Mouse (Mus musculus) G1E-ER4 (cell line): Measurements from ENCODE around the gene Jsrp1. TPM values are rescaled to one million over a fixed set of nuclear protein-coding genes. Genes with fewer than 3 reads are reported as not detected.

Source experiments
- GATA1 ChIP-seq: IDR thresholded peaks from one replicate; pipeline ENCODE4 v1.8.0; 2012; ENCODE audit warnings: low read length, inconsistent platforms
- polyA plus RNA-seq: library from polyadenylated mRNA; stranded (reverse); fragments of >175 nt; gene quantifications from 2 replicates; pipeline ENCODE4 v1.2.3, GENCODE M21; 2012

The Jsrp1 gene
- polyA plus RNA-seq, 1 experiment = 0.11 TPM

GRCm38 (mm10) chr10:80804340-80804739 lies 9.0 kb downstream of the Jsrp1 start:
- no peak for TF ChIP-seq GATA1

- no peak for TF ChIP-seq GATA1
Measured at GRCm38 (mm10) chr10:80802996-80803395, 10.3 kb downstream of the Jsrp1 start.

- TF ChIP-seq GATA1 = no peak
Measured at GRCm38 (mm10) chr10:80802204-80802912, 10.9 kb downstream of the Jsrp1 start.

- TF ChIP-seq GATA1 = no peak
Measured at GRCm38 (mm10) chr10:80799070-80799566, 14.2 kb downstream of the Jsrp1 start.

GRCm38 (mm10) chr10:80798150-80799006 lies 14.9 kb downstream of the Jsrp1 start, which contains the start of the genes Sf3a2 and Plekhj1:
Gene Sf3a2 (plus strand): TSS chr10:80798198.
Gene Plekhj1 (minus strand): TSS chr10:80798626.
- TF ChIP-seq GATA1 = no peak

- TF ChIP-seq GATA1 = no peak
Measured at GRCm38 (mm10) chr10:80797186-80798149, 15.8 kb downstream of the Jsrp1 start.

- no peak for TF ChIP-seq GATA1
Measured at GRCm38 (mm10) chr10:80796307-80796848, 16.9 kb downstream of the Jsrp1 start.

GRCm38 (mm10) chr10:80794750-80795149 lies 18.5 kb downstream of the Jsrp1 start:
- no peak for TF ChIP-seq GATA1

- TF ChIP-seq GATA1 = no peak
Measured at GRCm38 (mm10) chr10:80793803-80794202, 19.5 kb downstream of the Jsrp1 start.

- no peak for TF ChIP-seq GATA1
Measured at GRCm38 (mm10) chr10:80793033-80793784, 20.1 kb downstream of the Jsrp1 start.

GRCm38 (mm10) chr10:80792175-80793032 lies 20.9 kb downstream of the Jsrp1 start:
- no peak for TF ChIP-seq GATA1

- TF ChIP-seq GATA1 = no peak
Measured at GRCm38 (mm10) chr10:80791476-80792174, 21.7 kb downstream of the Jsrp1 start.
